Mouse (Mus musculus) midbrain, embryonic 10.5 days (tissue): Measurements from ENCODE around the gene Hoxc9. TPM values are rescaled to one million over a fixed set of nuclear protein-coding genes. Genes with fewer than 3 reads are reported as not detected.
A peak's percentile ranks its signal among the peaks of the same experiment; 100 is the strongest.

Experiments
- DNase-seq: peaks from one replicate; pipeline ENCODE4 v3.0.0-alpha.2; 2017; ENCODE audit warnings: low spot score
- H3K27ac ChIP-seq: fragments of 300-500 bp; sonication (generic); replicated peaks from 2 replicates; pipeline ENCODE4 v1.5.1; 2016; ENCODE audit warnings: mild to moderate bottlenecking
- H3K27me3 ChIP-seq: fragments of 300-500 bp; sonication (generic); 2 replicates; pipeline ENCODE4 v1.6.1; 2016; ENCODE audit warnings: low read depth, mild to moderate bottlenecking; ENCODE audit not compliant: poor library complexity, severe bottlenecking
- H3K36me3 ChIP-seq: fragments of 300-500 bp; sonication (generic); 2 replicates; pipeline ENCODE4 v1.6.1; 2016; ENCODE audit warnings: mild to moderate bottlenecking, moderate library complexity
- H3K4me1 ChIP-seq: fragments of 300-500 bp; sonication (generic); 2 replicates; pipeline ENCODE4 v1.6.1; 2016
- H3K4me3 ChIP-seq: fragments of 300-500 bp; sonication (generic); 2 replicates; pipeline ENCODE4 v1.5.1; 2016; ENCODE audit warnings: mild to moderate bottlenecking, moderate library complexity
- H3K9me3 ChIP-seq: fragments of 300-500 bp; sonication (generic); replicated peaks from 2 replicates; pipeline ENCODE4 v1.6.1; 2016; ENCODE audit warnings: mild to moderate bottlenecking
- WGBS: fragments of 180-500 bp; shearing (Covaris S2); methylation state at CpG from one replicate; pipeline ENCODE4 v1.1.7; 2016; 5-methylcytosine and 5-hydroxymethylcytosine counted together
- polyA plus RNA-seq: library from polyadenylated mRNA; unstranded; fragments of >200 nt; fragmentation: Nextera tagmentation; extraction: Ambion mirVana; gene quantifications from 2 replicates; pipeline ENCODE4 v1.2.1, GENCODE M21; 2016

Gene Hoxc9
- polyA plus RNA-seq, 1 experiment from 2014 or later: not detected

GRCm38 (mm10) chr15:102987124-102987833, 11.0 kb downstream of the Hoxc9 start:
- 3% methylated on average over 21 of the region's 21 CpGs for WGBS
- H3K9me3 ChIP-seq: no peaks in the 10 kb centered on the region

GRCm38 (mm10) chr15:102988078-102988477, 11.8 kb downstream of the Hoxc9 start:
- Histone ChIP-seq H3K4me1 (0 out of 2 replicates have a peak, but pooled peaks cover 5% of the 10 kb centered on the region), H3K27ac (no peak overlapping the region), H3K9me3 (no peaks in the 10 kb centered on the region), H3K4me3 (no peak overlapping the region), H3K36me3 (no peaks in the 10 kb centered on the region), H3K27me3 (peaks cover 100% of the 10 kb centered on the region)
- no peak for DNase-seq
- 11% methylated on average over 5 of the region's 5 CpGs for WGBS

More at GRCm38 (mm10) chr15:102987124-102987833, 11.0 kb downstream of the Hoxc9 start:
- no peak overlapping the region for H3K4me3 ChIP-seq
- no peaks in the 10 kb centered on the region for H3K36me3 ChIP-seq
- H3K4me1 ChIP-seq: 0 out of 2 replicates have a peak, but pooled peaks cover 5% of the 10 kb centered on the region
- H3K27ac ChIP-seq: no peak overlapping the region
- H3K27me3 ChIP-seq: peaks cover 100% of the 10 kb centered on the region
- peak; percentile 93 for DNase-seq

- DNase-seq: no peak
- Histone ChIP-seq H3K27ac (no peak within 1 kb of the TSS), H3K9me3 (no peaks in the 10 kb centered on the region), H3K4me3 (no peak within 1 kb of the TSS), H3K27me3 (peaks cover 100% of the 10 kb centered on the region), H3K4me1 (0 out of 2 replicates have a peak, but pooled peaks cover 5% of the 10 kb centered on the region), H3K36me3 (no peaks in the 10 kb centered on the region)
- 1% methylated on average over 69 of the region's 69 CpGs for WGBS
These were observed 14.5 kb downstream of the Hoxc9 start, which contains the start of gene Hoxc8 for GRCm38 (mm10) chr15:102990461-102991397. TSS of gene Hoxc8 (plus strand) at chr15:102990607.

- peaks cover 100% of the 10 kb centered on the region for H3K27me3 ChIP-seq
- H3K9me3 ChIP-seq: no peaks in the 10 kb centered on the region
- H3K4me3 ChIP-seq: no peak overlapping the region
- no peak overlapping the region for H3K27ac ChIP-seq
- no peak for DNase-seq
- H3K36me3 ChIP-seq: no peaks in the 10 kb centered on the region
- WGBS: 3% methylated on average over 7 of the region's 7 CpGs
- 0 out of 2 replicates have a peak, but pooled peaks cover 5% of the 10 kb centered on the region for H3K4me1 ChIP-seq
These were observed 15.5 kb downstream of the Hoxc9 start for GRCm38 (mm10) chr15:102991782-102992181.

- Histone ChIP-seq H3K4me1 (0 out of 2 replicates have a peak, but pooled peaks cover 5% of the 10 kb centered on the region), H3K27ac (no peak overlapping the region), H3K9me3 (no peaks in the 10 kb centered on the region), H3K36me3 (no peaks in the 10 kb centered on the region), H3K27me3 (peaks cover 100% of the 10 kb centered on the region), H3K4me3 (no peak overlapping the region)
- WGBS: under 1% methylated on average over 11 of the region's 11 CpGs
- no peak for DNase-seq
These were observed 16.0 kb downstream of the Hoxc9 start for GRCm38 (mm10) chr15:102992206-102992605.

- Histone ChIP-seq H3K9me3 (no peaks in the 10 kb centered on the region), H3K4me1 (0 out of 2 replicates have a peak, but pooled peaks cover 5% of the 10 kb centered on the region), H3K27me3 (peaks cover 100% of the 10 kb centered on the region), H3K27ac (no peak overlapping the region), H3K4me3 (no peak overlapping the region), H3K36me3 (no peaks in the 10 kb centered on the region)
- 1% methylated on average over 3 of the region's 3 CpGs for WGBS
- DNase-seq: no peak
These were observed 16.6 kb downstream of the Hoxc9 start for GRCm38 (mm10) chr15:102992863-102993262.

- H3K4me1 ChIP-seq: peaks cover 14% of the 10 kb centered on the region
- H3K9me3 ChIP-seq: no peaks in the 10 kb centered on the region
- H3K27me3 ChIP-seq: peaks cover 100% of the 10 kb centered on the region
- 3% methylated on average over 9 of the region's 9 CpGs for WGBS
- H3K27ac ChIP-seq: no peak overlapping the region
- no peaks in the 10 kb centered on the region for H3K36me3 ChIP-seq
- no peak overlapping the region for H3K4me3 ChIP-seq
- DNase-seq: no peak
These were observed 20.3 kb downstream of the Hoxc9 start for GRCm38 (mm10) chr15:102996548-102996947.

- Histone ChIP-seq H3K36me3 (no peaks in the 10 kb centered on the region), H3K9me3 (no peaks in the 10 kb centered on the region), H3K4me3 (no peak overlapping the region), H3K27me3 (peaks cover 100% of the 10 kb centered on the region), H3K27ac (no peak overlapping the region), H3K4me1 (peaks cover 14% of the 10 kb centered on the region)
- under 1% methylated on average over 3 of the region's 3 CpGs for WGBS
- no peak for DNase-seq
These were observed 21.2 kb downstream of the Hoxc9 start for GRCm38 (mm10) chr15:102997431-102997830.

GRCm38 (mm10) chr15:102997939-102998355, 21.7 kb downstream of the Hoxc9 start, which contains the start of gene Hoxc6:
TSS of gene Hoxc6 (plus strand) at chr15:102998257.
- Histone ChIP-seq H3K9me3 (no peaks in the 10 kb centered on the region), H3K4me3 (peak within 1 kb of the TSS; percentile 47), H3K36me3 (no peaks in the 10 kb centered on the region), H3K27me3 (peaks cover 100% of the 10 kb centered on the region), H3K4me1 (peaks cover 14% of the 10 kb centered on the region), H3K27ac (no peak within 1 kb of the TSS)
- WGBS: 1% methylated on average over 19 of the region's 19 CpGs
- DNase-seq: no peak

GRCm38 (mm10) chr15:102998608-102999182, 22.5 kb downstream of the Hoxc9 start:
- Histone ChIP-seq H3K36me3 (no peaks in the 10 kb centered on the region), H3K4me3 (peak overlapping the region; percentile 47), H3K4me1 (peaks cover 14% of the 10 kb centered on the region), H3K27ac (no peak overlapping the region), H3K27me3 (peaks cover 100% of the 10 kb centered on the region), H3K9me3 (no peaks in the 10 kb centered on the region)
- no peak for DNase-seq
- 2% methylated on average over 19 of the region's 19 CpGs for WGBS

- Histone ChIP-seq H3K4me1 (peaks cover 14% of the 10 kb centered on the region), H3K27ac (no peak overlapping the region), H3K36me3 (no peaks in the 10 kb centered on the region), H3K9me3 (no peaks in the 10 kb centered on the region), H3K27me3 (peaks cover 100% of the 10 kb centered on the region), H3K4me3 (peak overlapping the region; percentile 47)
- WGBS: 0% methylated on average over 33 of the region's 33 CpGs
- DNase-seq: no peak
These were observed 23.1 kb downstream of the Hoxc9 start for GRCm38 (mm10) chr15:102999183-102999831.

GRCm38 (mm10) chr15:102999955-103000354, 23.7 kb downstream of the Hoxc9 start:
- DNase-seq: no peak
- Histone ChIP-seq H3K27me3 (peaks cover 100% of the 10 kb centered on the region), H3K36me3 (no peaks in the 10 kb centered on the region), H3K4me3 (no peak overlapping the region), H3K27ac (no peak overlapping the region), H3K4me1 (peaks cover 14% of the 10 kb centered on the region), H3K9me3 (no peaks in the 10 kb centered on the region)
- WGBS: 1% methylated on average over 11 of the region's 11 CpGs
